Mouse (Mus musculus) forebrain, postnatal 0 days (tissue): ENCODE data around the gene Abca12. TPM values are rescaled to one million over a fixed set of nuclear protein-coding genes. Genes with fewer than 3 reads are reported as not detected.

Experiments used
- ATAC-seq: fragments of 200-750 bp; cut with Nextera tagmentation; 2 replicates; pipeline ENCODE4 v1.8.0; 2017; ENCODE audit warnings: mild to moderate bottlenecking, moderate library complexity
- DNase-seq: peaks from one replicate; pipeline ENCODE4 v3.0.0-alpha.2; 2015
- H3K27ac ChIP-seq: fragments of 300-500 bp; sonication (generic); 2 replicates; pipeline ENCODE4 v1.5.1; 2014; ENCODE audit warnings: low read depth, mild to moderate bottlenecking, antibody characterized with exemption, low read length, moderate library complexity, mixed read lengths
- H3K27me3 ChIP-seq: fragments of 300-500 bp; sonication (generic); 2 replicates; pipeline ENCODE4 v1.6.1; 2014; ENCODE audit warnings: mild to moderate bottlenecking, low read length, mixed read lengths; ENCODE audit not compliant: insufficient read depth
- H3K36me3 ChIP-seq: fragments of 300-500 bp; sonication (generic); 2 replicates; pipeline ENCODE4 v1.6.1; 2014; ENCODE audit warnings: mild to moderate bottlenecking, moderate library complexity; ENCODE audit not compliant: insufficient read depth
- H3K4me1 ChIP-seq: fragments of 300-500 bp; sonication (generic); 2 replicates; pipeline ENCODE4 v1.6.1; 2014; ENCODE audit warnings: antibody characterized with exemption; ENCODE audit not compliant: insufficient read depth
- H3K4me2 ChIP-seq: fragments of 300-500 bp; sonication (generic); 2 replicates; pipeline ENCODE4 v1.6.1; 2014; ENCODE audit warnings: low read depth, mild to moderate bottlenecking, moderate library complexity
- H3K4me3 ChIP-seq: fragments of 300-500 bp; sonication (generic); 2 replicates; pipeline ENCODE4 v1.5.1; 2014; ENCODE audit warnings: low read depth, low read length, mixed read lengths
- H3K9ac ChIP-seq: fragments of 300-500 bp; sonication (generic); 2 replicates; pipeline ENCODE4 v1.6.1; 2014; ENCODE audit warnings: mild to moderate bottlenecking
- H3K9me3 ChIP-seq: fragments of 300-500 bp; sonication (generic); 2 replicates; pipeline ENCODE4 v1.6.1; 2016; ENCODE audit warnings: low read length
- CTCF ChIP-seq: sonication (generic); IDR thresholded peaks from 2 replicates; pipeline ENCODE4 v1.5.1; 2016; ENCODE audit warnings: antibody characterized with exemption, control low read depth, low read depth
- WGBS: fragments of 180-500 bp; shearing (Covaris S2); extraction: QIAGEN DNeasy Blood & Tissue Kit; methylation state at CpG from one replicate; pipeline ENCODE4 v1.1.7; 2014; 5-methylcytosine and 5-hydroxymethylcytosine counted together
- polyA plus RNA-seq: library from polyadenylated mRNA; unstranded; fragments of >200 nt; fragmentation: Nextera tagmentation; extraction: Ambion mirVana; gene quantifications from 2 replicates; pipeline ENCODE4 v1.2.1, GENCODE M21; 2015
- total RNA-seq: library from RNA; depleted of rRNA; stranded (reverse); fragments of >200 nt; gene quantifications from 2 replicates; pipeline ENCODE4 v1.2.3, GENCODE M21; 2014

Gene Abca12
- total and polyA plus RNA-seq, 2 experiments from 2014 or later = 0.02 to 0.14 TPM

DNA sequence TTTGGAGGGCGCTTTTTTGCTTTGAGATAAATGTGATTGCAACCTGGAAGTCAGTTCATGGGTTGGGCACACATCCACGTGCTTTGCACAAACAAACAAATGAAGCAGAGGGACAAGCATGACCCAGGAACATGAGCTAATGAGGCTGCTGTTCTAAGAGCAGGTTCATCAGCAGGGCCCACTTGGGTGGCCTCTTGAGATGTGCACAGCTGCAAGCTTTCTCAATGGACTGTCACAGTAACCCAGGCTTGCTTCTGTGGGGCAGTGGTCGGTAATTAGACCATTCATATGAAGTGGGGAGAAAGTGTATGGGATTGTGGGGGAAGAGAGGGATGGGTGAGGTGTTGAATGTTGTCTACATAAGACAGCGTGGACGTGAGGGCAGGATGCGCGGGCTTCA is 7.0 kb downstream of the Abca12 start:
- no peaks in the 10 kb centered on the region for H3K9me3 ChIP-seq
- H3K27me3 ChIP-seq = no peaks in the 10 kb centered on the region; the same call in 1 of the 2 replicates
- no peak for TF ChIP-seq CTCF
- WGBS = 77% methylated on average over 7 of the region's 7 CpGs
- no peak overlapping the region for H3K9ac ChIP-seq
- ATAC-seq = no peak
- no peak overlapping the region for H3K4me2 ChIP-seq
- no peaks in the 10 kb centered on the region for H3K36me3 ChIP-seq
- H3K4me1 ChIP-seq = no peaks in the 10 kb centered on the region
- H3K4me3 ChIP-seq = no peak overlapping the region
- DNase-seq = no peak
- no peak overlapping the region for H3K27ac ChIP-seq

DNA sequence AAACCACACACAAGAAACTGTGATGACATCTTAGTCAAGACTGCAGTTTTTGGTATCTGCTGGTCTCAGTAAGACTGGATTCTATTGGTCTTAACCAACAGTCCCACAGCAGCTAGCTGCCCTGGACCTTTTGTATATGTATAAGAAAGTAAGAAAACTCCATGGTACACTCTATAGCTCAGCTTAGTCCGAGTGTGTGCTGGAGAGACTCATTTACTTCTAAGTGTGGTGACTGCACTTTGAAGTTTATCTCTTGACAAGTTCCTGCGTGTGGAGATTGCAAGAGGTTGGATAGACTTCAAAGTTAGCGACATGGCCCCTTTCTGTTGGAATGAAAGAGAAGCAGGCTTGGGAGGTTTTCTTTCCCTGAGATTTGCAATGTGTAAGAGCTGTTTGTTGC is 17.1 kb downstream of the Abca12 start:
- WGBS = 67% methylated on average over 3 of the region's 3 CpGs

GRCm38 (mm10) chr1:71396105-71396504 is 18.6 kb downstream of the Abca12 start:
- H3K36me3 ChIP-seq = no peaks in the 10 kb centered on the region

More for the DNA sequence above, 17.1 kb downstream of the Abca12 start:
- H3K27ac ChIP-seq = no peak overlapping the region
- H3K9ac ChIP-seq = no peak overlapping the region
- no peaks in the 10 kb centered on the region for H3K36me3 ChIP-seq
- DNase-seq (no peak), ATAC-seq (no peak)
- no peak for TF ChIP-seq CTCF
- no peaks in the 10 kb centered on the region for H3K27me3 ChIP-seq
- no peaks in the 10 kb centered on the region for H3K9me3 ChIP-seq
- H3K4me2 ChIP-seq = no peak overlapping the region
- H3K4me3 ChIP-seq = no peak overlapping the region
- H3K4me1 ChIP-seq = no peaks in the 10 kb centered on the region

GRCm38 (mm10) chr1:71394177-71394576 is 20.5 kb downstream of the Abca12 start:
- ATAC-seq = no peak
- H3K4me2 ChIP-seq = no peak overlapping the region
- H3K27ac ChIP-seq = no peak overlapping the region
- H3K9me3 ChIP-seq = no peaks in the 10 kb centered on the region
- H3K4me3 ChIP-seq = no peak overlapping the region
- H3K27me3 ChIP-seq = no peaks in the 10 kb centered on the region
- H3K4me1 ChIP-seq = no peaks in the 10 kb centered on the region
- no peak for TF ChIP-seq CTCF
- WGBS = 82% methylated on average over 2 of the region's 2 CpGs
- no peak overlapping the region for H3K9ac ChIP-seq
- DNase-seq = no peak
- no peaks in the 10 kb centered on the region for H3K36me3 ChIP-seq

More at GRCm38 (mm10) chr1:71396105-71396504, 18.6 kb downstream of the Abca12 start:
- Histone ChIP-seq H3K27ac (no peak overlapping the region), H3K9ac (no peak overlapping the region), H3K4me2 (no peak overlapping the region), H3K27me3 (no peaks in the 10 kb centered on the region), H3K9me3 (no peaks in the 10 kb centered on the region), H3K4me1 (no peaks in the 10 kb centered on the region), H3K4me3 (no peak overlapping the region)
- WGBS = 87% methylated on average over 5 of the region's 5 CpGs
- DNase-seq (no peak), ATAC-seq (no peak)
- TF ChIP-seq CTCF = no peak

- TF ChIP-seq CTCF = no peak
- ATAC-seq (no peak), DNase-seq (no peak)
- Histone ChIP-seq H3K27me3 (no peaks in the 10 kb centered on the region), H3K36me3 (no peaks in the 10 kb centered on the region), H3K9ac (no peak overlapping the region), H3K9me3 (no peaks in the 10 kb centered on the region), H3K4me3 (no peak overlapping the region), H3K4me2 (no peak overlapping the region), H3K27ac (no peak overlapping the region), H3K4me1 (no peaks in the 10 kb centered on the region)
- WGBS = 78% methylated on average over 8 of the region's 8 CpGs
Observed at GRCm38 (mm10) chr1:71393489-71393888, 21.2 kb downstream of the Abca12 start.

- Histone ChIP-seq H3K9ac (no peak overlapping the region), H3K27me3 (no peaks in the 10 kb centered on the region), H3K4me1 (no peaks in the 10 kb centered on the region), H3K4me2 (no peak overlapping the region), H3K4me3 (no peak overlapping the region), H3K27ac (no peak overlapping the region), H3K36me3 (no peaks in the 10 kb centered on the region), H3K9me3 (no peaks in the 10 kb centered on the region)
- no peak for TF ChIP-seq CTCF
- ATAC-seq (no peak), DNase-seq (no peak)
- WGBS = 94% methylated on average over 2 of the region's 2 CpGs
Observed at GRCm38 (mm10) chr1:71392463-71392862, 22.2 kb downstream of the Abca12 start.

DNA sequence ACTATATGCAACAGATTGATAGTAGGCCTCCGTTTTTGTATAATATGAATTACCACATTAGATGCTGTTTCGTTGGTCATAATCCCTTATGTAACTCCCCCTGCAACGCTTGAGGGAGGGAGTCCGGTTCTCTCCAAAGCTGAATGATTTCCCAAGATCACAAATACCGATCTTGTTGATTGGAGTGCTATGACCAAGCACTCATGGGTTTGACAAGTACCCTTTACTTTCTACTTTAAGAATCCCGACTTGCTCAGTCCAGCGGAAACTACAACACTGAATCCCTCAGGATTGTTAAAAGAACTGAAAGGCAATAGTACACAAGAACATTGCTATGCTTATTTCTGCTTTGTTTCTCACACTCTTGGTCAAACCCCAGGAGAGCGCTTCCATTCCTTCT is 28.1 kb downstream of the Abca12 start:
- 91% methylated on average over 8 of the region's 8 CpGs for WGBS
- no peaks in the 10 kb centered on the region for H3K4me1 ChIP-seq
- DNase-seq (no peak), ATAC-seq (no peak)
- no peaks in the 10 kb centered on the region for H3K9me3 ChIP-seq
- H3K4me2 ChIP-seq = no peak overlapping the region
- TF ChIP-seq CTCF = no peak
- H3K9ac ChIP-seq = no peak overlapping the region
- no peaks in the 10 kb centered on the region for H3K36me3 ChIP-seq
- no peak overlapping the region for H3K27ac ChIP-seq
- no peak overlapping the region for H3K4me3 ChIP-seq
- no peaks in the 10 kb centered on the region for H3K27me3 ChIP-seq

DNA sequence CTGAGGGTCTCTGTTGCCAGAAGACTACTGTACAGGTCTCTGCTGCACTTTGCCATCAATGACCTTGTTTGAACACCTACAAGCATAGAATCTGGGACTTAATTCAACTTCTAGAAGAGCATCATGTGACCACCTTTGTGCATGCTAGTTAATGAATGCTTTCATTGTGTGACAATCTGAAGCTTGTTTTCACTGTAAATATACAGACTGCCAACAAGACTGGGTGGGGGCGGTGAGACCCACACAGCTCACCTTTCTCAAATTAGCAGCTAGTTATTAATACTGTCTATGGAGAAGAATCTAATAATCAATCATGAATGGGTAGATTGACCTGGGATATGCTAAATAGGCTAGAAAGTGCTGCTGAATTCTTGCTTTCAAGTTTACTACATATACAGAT is 30.6 kb downstream of the Abca12 start:
- Histone ChIP-seq H3K4me2 (no peak overlapping the region), H3K4me3 (no peak overlapping the region), H3K9ac (no peak overlapping the region), H3K27ac (no peak overlapping the region), H3K36me3 (no peaks in the 10 kb centered on the region), H3K27me3 (no peaks in the 10 kb centered on the region), H3K4me1 (no peaks in the 10 kb centered on the region), H3K9me3 (no peaks in the 10 kb centered on the region)
- TF ChIP-seq CTCF = no peak
- WGBS = 75% methylated on average over 1 of the region's 1 CpGs
- ATAC-seq (no peak), DNase-seq (no peak)
